Mouse (Mus musculus): ENCODE data around the gene Scn4a. TPM values are rescaled to one million over a fixed set of nuclear protein-coding genes. Genes with fewer than 3 reads are reported as not detected.

Scn4a gene
- polyA plus RNA-seq, 1 experiment from 2014 or later = not detected

DNA sequence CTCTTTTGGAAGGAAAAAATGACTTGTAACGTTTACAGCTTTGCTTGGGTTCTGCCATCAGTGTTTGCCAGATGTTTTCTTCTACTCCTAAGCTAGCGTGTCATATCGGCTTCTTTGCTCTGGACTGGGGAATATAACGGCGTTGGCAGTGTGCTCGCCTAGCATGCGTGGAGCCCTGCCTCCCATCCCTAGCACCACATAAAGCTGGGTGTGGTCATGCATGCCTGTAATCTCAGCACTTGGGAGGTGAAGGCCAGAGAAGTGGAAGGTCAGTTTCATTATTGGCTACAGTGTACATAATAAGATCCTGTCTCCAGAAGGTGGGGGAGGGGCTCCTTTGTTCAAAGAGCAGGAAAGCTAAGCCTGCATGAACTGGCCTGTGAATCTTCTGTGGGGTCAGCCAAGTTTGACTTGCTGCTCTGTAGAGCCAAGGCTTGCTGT lies 78.1 kb downstream of the Scn4a start:
- no peak overlapping the region for H3K4me3 ChIP-seq (ENCODE audit: low read depth, low read length)
- no peak overlapping the region for H3K4me2 ChIP-seq
- ATAC-seq (ENCODE audit: low FRiP score) (no peak), DNase-seq (ENCODE audit: low spot score, missing footprints) (no peak)
- WGBS = 90% methylated on average over 7 of the region's 7 CpGs
- H3K4me1 ChIP-seq (ENCODE audit: control insufficient read depth, insufficient read depth, low read length) = peaks cover 11% of the 10 kb centered on the region
- no peak overlapping the region for H3K27ac ChIP-seq (ENCODE audit: low read depth, low read length)
- no peaks in the 10 kb centered on the region for H3K9me3 ChIP-seq (ENCODE audit: control insufficient read depth, low read length)
- H3K9ac ChIP-seq (ENCODE audit: low read length) = no peak overlapping the region
- no peaks in the 10 kb centered on the region for H3K27me3 ChIP-seq (ENCODE audit: control insufficient read depth, insufficient read depth, low read length)
- H3K36me3 ChIP-seq (ENCODE audit: control insufficient read depth, insufficient read depth, low read length) = no peaks in the 10 kb centered on the region

DNA sequence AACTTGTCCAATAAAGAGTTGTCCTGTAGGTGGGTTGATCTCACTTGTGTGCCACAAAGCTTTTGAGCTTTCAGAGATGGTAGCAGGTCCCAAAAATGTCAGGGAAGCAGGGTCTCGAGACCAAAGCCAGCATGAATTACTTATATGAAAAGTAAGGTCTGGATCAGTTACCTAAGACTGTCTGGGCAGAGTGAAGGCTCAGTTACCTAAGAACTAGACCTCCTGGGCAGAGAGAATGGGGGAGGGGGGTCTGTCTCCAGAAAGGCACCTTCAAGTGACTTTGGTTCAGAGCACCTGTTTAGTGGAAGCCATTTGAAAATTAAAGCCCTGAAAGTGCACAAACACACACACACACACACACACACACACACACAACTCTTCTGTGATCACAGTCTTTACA lies 78.7 kb downstream of the Scn4a start:
- Histone ChIP-seq H3K4me3 (ENCODE audit: low read depth, low read length) (no peak overlapping the region), H3K27ac (ENCODE audit: low read depth, low read length) (no peak overlapping the region), H3K4me1 (ENCODE audit: control insufficient read depth, insufficient read depth, low read length) (peaks cover 11% of the 10 kb centered on the region), H3K4me2 (no peak overlapping the region), H3K36me3 (ENCODE audit: control insufficient read depth, insufficient read depth, low read length) (no peaks in the 10 kb centered on the region), H3K27me3 (ENCODE audit: control insufficient read depth, insufficient read depth, low read length) (no peaks in the 10 kb centered on the region), H3K9ac (ENCODE audit: low read length) (no peak overlapping the region), H3K9me3 (ENCODE audit: control insufficient read depth, low read length) (no peaks in the 10 kb centered on the region)
- 100% methylated on average over 1 of the region's 1 CpGs for WGBS
- no peak for ATAC-seq (ENCODE audit: low FRiP score)
- no peak for DNase-seq (ENCODE audit: low spot score, missing footprints)

DNA sequence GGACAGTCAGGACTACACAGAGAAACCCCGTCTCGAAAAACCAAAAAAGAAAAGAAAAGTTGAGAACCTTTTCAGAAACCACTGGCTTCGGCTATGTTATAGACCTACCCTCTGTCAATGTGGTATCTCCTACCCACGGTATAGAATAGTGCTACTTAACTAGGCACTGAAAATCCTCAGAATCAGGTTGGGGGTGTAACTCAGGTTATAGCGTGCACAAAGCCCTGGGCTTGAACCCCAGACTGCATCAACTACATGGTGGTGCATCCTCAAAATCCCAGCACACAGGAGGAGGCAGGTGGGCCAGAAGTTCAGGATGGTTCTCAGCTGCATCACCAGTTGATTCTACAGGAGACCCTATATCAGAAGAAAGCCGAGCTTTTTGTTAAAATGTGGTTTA lies 79.3 kb downstream of the Scn4a start:
- peak overlapping the region; percentile 96; the same call in 1 of the 2 replicates for H3K4me3 ChIP-seq (ENCODE audit: low read depth, low read length)
- no peak overlapping the region for H3K27ac ChIP-seq (ENCODE audit: low read depth, low read length)
- no peaks in the 10 kb centered on the region for H3K36me3 ChIP-seq (ENCODE audit: control insufficient read depth, insufficient read depth, low read length)
- H3K4me2 ChIP-seq = no peak overlapping the region
- H3K9ac ChIP-seq (ENCODE audit: low read length) = peak overlapping the region; percentile 97; the same call in 1 of the 2 replicates
- no peaks in the 10 kb centered on the region for H3K27me3 ChIP-seq (ENCODE audit: control insufficient read depth, insufficient read depth, low read length)
- no peaks in the 10 kb centered on the region for H3K9me3 ChIP-seq (ENCODE audit: control insufficient read depth, low read length)
- H3K4me1 ChIP-seq (ENCODE audit: control insufficient read depth, insufficient read depth, low read length) = peaks cover 11% of the 10 kb centered on the region
- 94% methylated on average over 6 of the region's 6 CpGs for WGBS
- DNase-seq (ENCODE audit: low spot score, missing footprints) (no peak), ATAC-seq (ENCODE audit: low FRiP score) (no peak)

DNA sequence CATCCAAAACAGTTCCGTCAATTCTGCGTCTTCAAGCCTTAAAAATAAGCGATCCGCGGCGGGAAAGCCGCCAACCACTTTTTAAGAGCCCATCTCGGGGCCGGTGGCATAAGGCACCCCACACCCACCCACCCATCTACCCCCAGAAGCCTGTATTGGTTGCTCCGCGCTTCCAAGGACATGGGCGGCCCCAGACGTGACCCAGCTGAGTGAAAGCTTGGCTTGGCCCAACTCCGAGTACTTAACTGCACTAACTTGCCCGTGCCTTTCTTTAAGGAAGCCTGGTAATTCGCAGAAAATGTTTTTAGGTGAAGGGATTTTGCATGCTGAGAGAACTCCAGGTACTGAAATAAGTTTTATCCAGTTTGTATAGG lies 79.8 kb downstream of the Scn4a start:
- Histone ChIP-seq H3K27me3 (ENCODE audit: control insufficient read depth, insufficient read depth, low read length) (no peaks in the 10 kb centered on the region), H3K4me2 (peak overlapping the region; percentile 85), H3K4me1 (ENCODE audit: control insufficient read depth, insufficient read depth, low read length) (peaks cover 11% of the 10 kb centered on the region), H3K4me3 (ENCODE audit: low read depth, low read length) (peak overlapping the region; percentile 96), H3K27ac (ENCODE audit: low read depth, low read length) (peak overlapping the region; percentile 57; the same call in 1 of the 2 replicates), H3K9me3 (ENCODE audit: control insufficient read depth, low read length) (no peaks in the 10 kb centered on the region), H3K36me3 (ENCODE audit: control insufficient read depth, insufficient read depth, low read length) (no peaks in the 10 kb centered on the region), H3K9ac (ENCODE audit: low read length) (peak overlapping the region; percentile 97)
- 21% methylated on average over 16 of the region's 16 CpGs for WGBS
- ATAC-seq (ENCODE audit: low FRiP score) (peak; percentile 20; the same call in 1 of the 2 replicates), DNase-seq (ENCODE audit: low spot score, missing footprints) (no peak)

DNA sequence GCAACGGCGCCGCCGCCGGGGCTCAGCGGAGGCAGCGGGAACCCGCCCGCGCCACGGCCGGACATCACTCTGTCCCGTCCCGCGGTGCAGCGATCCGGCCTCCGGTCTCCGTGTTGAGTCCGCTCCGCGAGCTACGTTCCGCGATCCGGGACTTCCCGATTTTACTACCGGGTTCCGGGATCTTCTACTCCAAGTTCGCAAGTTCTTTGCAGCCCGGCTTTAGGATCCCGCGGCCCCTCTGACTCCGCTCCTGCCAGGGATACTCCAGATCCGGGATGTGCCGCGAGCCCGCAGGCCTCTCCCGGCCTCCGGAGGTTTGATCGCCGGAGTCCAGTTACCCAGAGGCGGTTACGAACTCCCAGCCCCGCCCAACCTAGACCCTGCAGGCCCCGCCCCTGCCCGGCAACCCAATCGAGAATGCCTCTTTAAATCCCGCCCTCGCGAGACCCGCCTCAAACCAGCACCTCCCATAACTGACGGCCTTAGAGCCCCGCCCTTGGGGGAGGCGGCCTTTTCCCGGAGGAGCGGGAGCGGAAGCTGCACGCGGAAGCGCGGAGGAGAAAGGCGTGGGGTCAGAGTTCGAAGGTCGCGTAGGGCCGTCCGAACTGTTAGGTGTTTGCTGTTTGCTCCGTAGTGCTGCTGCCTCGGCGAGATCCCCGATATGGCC lies 80.3 kb downstream of the Scn4a start, which contains the start of gene Smarcd2:
Gene Smarcd2, minus strand, starts transcription at position 329 of the 667 bp plus-strand sequence.
- Histone ChIP-seq H3K9ac (ENCODE audit: low read length) (peak within 1 kb of the TSS; percentile 97), H3K4me1 (ENCODE audit: control insufficient read depth, insufficient read depth, low read length) (peaks cover 13% of the 10 kb centered on the region), H3K4me2 (peak within 1 kb of the TSS; percentile 85), H3K27ac (ENCODE audit: low read depth, low read length) (peak within 1 kb of the TSS; percentile 80), H3K27me3 (ENCODE audit: control insufficient read depth, insufficient read depth, low read length) (no peaks in the 10 kb centered on the region), H3K9me3 (ENCODE audit: control insufficient read depth, low read length) (no peaks in the 10 kb centered on the region), H3K36me3 (ENCODE audit: control insufficient read depth, insufficient read depth, low read length) (0 out of 2 replicates have a peak, but pooled peaks cover under 1% of the 10 kb centered on the region), H3K4me3 (ENCODE audit: low read depth, low read length) (peak within 1 kb of the TSS; percentile 96)
- ATAC-seq (ENCODE audit: low FRiP score) = peak; percentile 95
- WGBS = under 1% methylated on average over 72 of the region's 72 CpGs
- DNase-seq (ENCODE audit: low spot score, missing footprints) = peak; percentile 100

DNA sequence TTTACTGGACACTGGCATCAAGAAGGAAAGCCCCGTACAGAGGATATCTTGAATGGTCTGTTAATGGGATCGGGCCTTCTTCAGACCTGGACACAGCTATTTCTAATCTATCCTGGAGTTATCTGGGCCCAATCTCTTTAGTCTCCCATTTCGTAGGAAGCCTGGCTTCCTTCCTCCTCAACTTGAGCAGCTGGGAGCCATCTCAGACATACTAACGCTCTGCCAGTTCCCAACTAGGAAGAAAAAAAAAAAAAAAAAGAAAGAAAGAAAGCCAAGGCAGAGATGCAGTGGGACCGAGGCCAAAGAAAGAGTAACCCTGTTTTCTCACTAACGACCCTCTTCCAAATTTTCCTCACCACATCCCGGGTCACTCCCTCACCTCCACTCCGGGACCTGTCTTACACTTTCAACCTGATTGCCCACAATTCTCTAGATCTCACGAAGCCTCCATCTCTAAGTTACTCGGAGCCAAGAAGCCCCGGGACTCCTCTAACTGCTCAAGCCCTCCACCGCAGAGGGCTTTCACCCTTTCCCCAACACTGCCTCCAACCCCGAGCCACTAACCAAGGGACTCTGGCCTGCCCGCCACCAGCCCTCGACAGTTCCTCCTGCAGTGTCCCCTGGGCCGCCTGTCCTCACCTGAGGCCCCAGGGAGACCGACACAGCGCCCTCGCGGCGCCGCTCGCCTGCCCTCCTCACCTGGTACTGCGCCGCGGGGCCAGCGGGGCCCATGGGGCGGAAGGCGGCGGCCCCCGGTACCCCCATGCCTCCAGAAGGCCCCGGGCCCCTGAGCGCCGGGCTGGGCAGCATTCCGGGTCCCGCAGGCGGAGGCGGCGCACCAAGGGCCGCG lies 81.1 kb downstream of the Scn4a start:
- DNase-seq (ENCODE audit: low spot score, missing footprints) = peak; percentile 96
- no peak; the same call in 1 of the 2 replicates for ATAC-seq (ENCODE audit: low FRiP score)
- WGBS = 2% methylated on average over 41 of the region's 41 CpGs
- H3K4me1 ChIP-seq (ENCODE audit: control insufficient read depth, insufficient read depth, low read length) = peaks cover 15% of the 10 kb centered on the region
- no peaks in the 10 kb centered on the region for H3K9me3 ChIP-seq (ENCODE audit: control insufficient read depth, low read length)
- H3K9ac ChIP-seq (ENCODE audit: low read length) = peak overlapping the region; percentile 97
- H3K36me3 ChIP-seq (ENCODE audit: control insufficient read depth, insufficient read depth, low read length) = 0 out of 2 replicates have a peak, but pooled peaks cover 2% of the 10 kb centered on the region
- H3K27ac ChIP-seq (ENCODE audit: low read depth, low read length) = peak overlapping the region; percentile 80
- H3K27me3 ChIP-seq (ENCODE audit: control insufficient read depth, insufficient read depth, low read length) = no peaks in the 10 kb centered on the region
- peak overlapping the region; percentile 96 for H3K4me3 ChIP-seq (ENCODE audit: low read depth, low read length)
- H3K4me2 ChIP-seq = peak overlapping the region; percentile 85

DNA sequence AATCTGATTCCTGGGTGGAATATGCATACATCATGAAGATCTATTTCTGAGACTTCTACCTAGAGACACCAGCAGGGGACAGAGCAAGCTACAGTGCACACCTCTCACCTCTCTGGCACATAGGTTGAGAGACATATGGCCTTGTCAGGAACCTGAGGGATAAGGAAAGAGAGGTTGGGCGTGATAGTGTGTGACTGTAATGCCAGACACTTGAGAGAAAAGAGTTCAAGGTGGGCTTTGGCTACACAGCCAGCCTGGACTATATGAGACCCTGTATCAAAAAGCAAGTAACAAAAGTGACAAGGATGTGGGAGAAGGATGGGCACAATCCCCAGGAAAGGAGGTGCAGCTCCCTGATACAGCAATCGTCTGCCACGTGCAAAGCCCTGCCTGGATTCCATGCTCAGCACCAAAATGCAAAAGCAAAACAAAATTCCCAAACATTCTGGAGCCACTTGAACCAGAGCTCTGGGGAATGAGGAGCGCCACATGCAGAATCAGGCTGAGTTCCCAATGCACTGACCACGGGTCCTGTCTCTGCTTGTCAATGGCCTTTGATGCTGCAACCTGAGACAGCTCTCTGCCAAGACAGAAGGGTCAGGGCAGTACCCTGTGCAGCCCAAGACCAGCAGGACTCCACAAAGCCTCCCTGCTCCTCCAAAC lies 81.8 kb downstream of the Scn4a start:
- Histone ChIP-seq H3K27ac (ENCODE audit: low read depth, low read length) (no peak overlapping the region), H3K27me3 (ENCODE audit: control insufficient read depth, insufficient read depth, low read length) (no peaks in the 10 kb centered on the region), H3K9me3 (ENCODE audit: control insufficient read depth, low read length) (no peaks in the 10 kb centered on the region), H3K4me1 (ENCODE audit: control insufficient read depth, insufficient read depth, low read length) (peaks cover 15% of the 10 kb centered on the region), H3K4me2 (peak overlapping the region; percentile 85), H3K36me3 (ENCODE audit: control insufficient read depth, insufficient read depth, low read length) (peaks cover 6% of the 10 kb centered on the region), H3K9ac (ENCODE audit: low read length) (peak overlapping the region; percentile 97), H3K4me3 (ENCODE audit: low read depth, low read length) (peak overlapping the region; percentile 96)
- WGBS = 51% methylated on average over 5 of the region's 5 CpGs
- DNase-seq (ENCODE audit: low spot score, missing footprints) (no peak), ATAC-seq (ENCODE audit: low FRiP score) (no peak)

DNA sequence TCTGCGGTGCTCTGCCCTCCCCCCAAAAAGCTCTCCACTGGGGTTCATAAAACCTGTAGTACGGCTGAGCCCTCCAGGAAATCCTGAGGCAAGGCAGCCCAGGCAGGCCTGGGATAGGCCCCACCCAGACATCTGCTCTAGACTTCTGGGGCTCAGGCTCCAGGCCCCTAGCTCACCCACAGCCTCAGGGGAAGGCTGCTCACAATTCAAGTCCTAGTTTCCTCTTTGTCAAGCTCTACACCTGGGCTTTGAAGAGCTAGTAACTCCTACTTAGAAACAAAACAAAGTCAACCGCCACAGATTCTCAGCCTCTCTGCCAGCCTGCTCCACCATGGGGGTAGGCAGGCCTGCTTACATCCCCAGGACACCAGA lies 84.0 kb downstream of the Scn4a start:
- no peak for ATAC-seq (ENCODE audit: low FRiP score)
- Histone ChIP-seq H3K36me3 (ENCODE audit: control insufficient read depth, insufficient read depth, low read length) (peaks cover 24% of the 10 kb centered on the region), H3K27ac (ENCODE audit: low read depth, low read length) (peak overlapping the region; percentile 59), H3K4me2 (no peak overlapping the region), H3K9me3 (ENCODE audit: control insufficient read depth, low read length) (no peaks in the 10 kb centered on the region), H3K4me1 (ENCODE audit: control insufficient read depth, insufficient read depth, low read length) (peaks cover 15% of the 10 kb centered on the region), H3K27me3 (ENCODE audit: control insufficient read depth, insufficient read depth, low read length) (no peaks in the 10 kb centered on the region), H3K4me3 (ENCODE audit: low read depth, low read length) (no peak overlapping the region), H3K9ac (ENCODE audit: low read length) (no peak overlapping the region)
- DNase-seq (ENCODE audit: low spot score, missing footprints) = no peak
- WGBS = 82% methylated on average over 3 of the region's 3 CpGs
